Mouse (Mus musculus): Measurements from ENCODE around the gene Slit3.

GRCm38 (mm10) chr11:35704927-35705326 lies 583.9 kb downstream of the Slit3 start:
- peak; percentile 23 to 26; a peak in 2 of 4 replicates for TF ChIP-seq CTCF (conservative IDR thresholded peaks at IDR 0.05 in 1 of 2, IDR thresholded peaks at IDR 0.05 in 1 of 2; ENCODE audit: low read depth in 2 of 2, low read length in 2 of 2)
- TF ChIP-seq NELFE (IDR thresholded peaks at IDR 0.05; ENCODE audit: low read depth, low read length), result no peak
- no peak for TF ChIP-seq ZNF384 (IDR thresholded peaks at IDR 0.05; ENCODE audit: low read depth, low read length)
